Mouse (Mus musculus) midbrain, embryonic 16.5 days (tissue): Measurements from ENCODE around the gene Rbm18. TPM values are rescaled to one million over a fixed set of nuclear protein-coding genes. Genes with fewer than 3 reads are reported as not detected.

Experiments
- ATAC-seq: fragments of 200-750 bp; cut with Nextera tagmentation; 2 replicates; pipeline ENCODE4 v1.8.0; 2017; ENCODE audit warnings: moderate TSS enrichment
- H3K27ac ChIP-seq: fragments of 300-500 bp; sonication (generic); 2 replicates; pipeline ENCODE4 v1.5.1; 2014; ENCODE audit warnings: mild to moderate bottlenecking, low read length, mixed read lengths
- H3K27me3 ChIP-seq: fragments of 300-500 bp; sonication (generic); 2 replicates; pipeline ENCODE4 v1.6.1; 2014; ENCODE audit warnings: low read depth, low read length, mixed read lengths; ENCODE audit not compliant: control insufficient read depth, insufficient read depth
- H3K36me3 ChIP-seq: fragments of 300-500 bp; sonication (generic); 2 replicates; pipeline ENCODE4 v1.6.1; 2014; ENCODE audit warnings: mild to moderate bottlenecking, low read length, moderate library complexity, mixed read lengths; ENCODE audit not compliant: control insufficient read depth, insufficient read depth
- H3K4me1 ChIP-seq: fragments of 300-500 bp; sonication (generic); 2 replicates; pipeline ENCODE4 v1.6.1; 2014; ENCODE audit warnings: mild to moderate bottlenecking, low read length, mixed read lengths; ENCODE audit not compliant: control insufficient read depth, insufficient read depth
- H3K4me2 ChIP-seq: fragments of 300-500 bp; sonication (generic); 2 replicates; pipeline ENCODE4 v1.6.1; 2014; ENCODE audit warnings: mild to moderate bottlenecking, low read length, mixed read lengths
- H3K4me3 ChIP-seq: fragments of 300-500 bp; sonication (generic); 2 replicates; pipeline ENCODE4 v1.5.1; 2014; ENCODE audit warnings: low read depth, mild to moderate bottlenecking, low read length, moderate library complexity, mixed read lengths
- H3K9ac ChIP-seq: fragments of 300-500 bp; sonication (generic); 2 replicates; pipeline ENCODE4 v1.6.1; 2014; ENCODE audit warnings: low read depth, low read length, mixed read lengths
- H3K9me3 ChIP-seq: fragments of 300-500 bp; sonication (generic); replicated peaks from 2 replicates; pipeline ENCODE4 v1.6.1; 2014; ENCODE audit warnings: mild to moderate bottlenecking, low read length, mixed read lengths; ENCODE audit not compliant: control insufficient read depth, poor library complexity, severe bottlenecking
- WGBS: fragments of 180-500 bp; shearing (Covaris S2); extraction: QIAGEN DNeasy Blood & Tissue Kit; methylation state at CpG from one replicate; pipeline ENCODE4 v1.1.7; 2014; 5-methylcytosine and 5-hydroxymethylcytosine counted together
- polyA plus RNA-seq: library from polyadenylated mRNA; unstranded; fragments of >200 nt; fragmentation: Nextera tagmentation; extraction: Ambion mirVana; gene quantifications from 2 replicates; pipeline ENCODE4 v1.2.1, GENCODE M21; 2015

Rbm18 gene
- polyA plus RNA-seq, 1 experiment from 2014 or later, result 131 TPM

GRCm38 (mm10) chr2:36101866-36102558 lies 34.6 kb downstream of the Rbm18 start:
- Histone ChIP-seq H3K9me3 (no peaks in the 10 kb centered on the region), H3K27me3 (peaks cover 71% of the 10 kb centered on the region), H3K4me3 (peak overlapping the region; percentile 14; the same call in 1 of the 2 replicates), H3K36me3 (no peaks in the 10 kb centered on the region), H3K4me2 (peak overlapping the region; percentile 2; the same call in 1 of the 2 replicates), H3K9ac (0 out of 2 replicates have a peak overlapping the region, but pooled peaks have one; percentile 10), H3K27ac (no peak overlapping the region), H3K4me1 (peaks cover 31% of the 10 kb centered on the region)
- ATAC-seq, result no peak
- WGBS, result 3% methylated on average over 28 of the region's 28 CpGs

DNA sequence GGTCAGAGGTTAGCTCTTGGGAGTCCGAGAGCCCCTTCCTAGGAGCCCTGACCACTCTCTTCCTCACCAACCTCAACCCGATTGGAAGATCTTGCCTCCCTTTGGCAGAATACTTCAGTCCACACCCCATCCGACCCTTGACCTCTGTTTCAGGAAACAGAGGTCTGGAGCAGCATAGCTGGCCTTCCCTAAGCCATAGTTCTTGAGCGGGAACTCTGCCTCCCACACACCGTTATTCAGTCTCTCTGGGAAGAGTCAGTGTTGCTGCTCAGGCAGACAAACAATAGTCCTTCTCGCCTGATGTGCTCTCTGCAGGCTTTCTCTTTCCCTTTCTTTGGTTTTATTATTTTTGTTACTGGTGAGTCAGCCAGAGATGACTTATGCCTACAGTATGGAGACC lies 36.8 kb downstream of the Rbm18 start:
- peaks cover 23% of the 10 kb centered on the region for H3K4me1 ChIP-seq
- no peak overlapping the region for H3K4me2 ChIP-seq
- no peak overlapping the region for H3K4me3 ChIP-seq
- no peaks in the 10 kb centered on the region for H3K36me3 ChIP-seq
- peaks cover 76% of the 10 kb centered on the region for H3K27me3 ChIP-seq
- no peaks in the 10 kb centered on the region for H3K9me3 ChIP-seq
- no peak overlapping the region for H3K9ac ChIP-seq
- ATAC-seq, result no peak
- H3K27ac ChIP-seq, result no peak overlapping the region
- WGBS, result 13% methylated on average over 6 of the region's 6 CpGs

DNA sequence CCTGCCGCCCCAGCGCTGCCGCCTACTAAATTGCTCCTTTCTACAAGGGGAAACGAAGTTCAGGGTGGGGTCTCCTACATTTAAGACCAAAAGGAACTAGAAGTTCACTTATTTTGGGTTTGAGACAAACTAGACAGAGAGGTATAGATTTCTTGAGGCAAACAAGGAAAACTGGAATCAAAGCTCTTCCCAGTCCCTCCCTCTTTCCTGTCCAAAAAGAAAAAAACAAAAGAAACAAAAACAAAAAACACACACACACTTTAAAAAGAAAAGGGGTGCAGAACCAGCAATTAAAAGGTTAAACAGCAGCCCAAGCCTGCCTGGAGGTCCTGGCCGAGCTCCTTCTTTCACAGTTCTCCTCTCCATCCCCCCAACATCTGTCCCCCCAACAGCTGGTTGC lies 38.6 kb downstream of the Rbm18 start:
- Histone ChIP-seq H3K4me3 (no peak overlapping the region), H3K4me2 (no peak overlapping the region), H3K9ac (no peak overlapping the region), H3K36me3 (no peaks in the 10 kb centered on the region), H3K9me3 (no peaks in the 10 kb centered on the region), H3K27me3 (peaks cover 87% of the 10 kb centered on the region), H3K4me1 (peaks cover 13% of the 10 kb centered on the region), H3K27ac (no peak overlapping the region)
- 4% methylated on average over 5 of the region's 5 CpGs for WGBS
- ATAC-seq, result no peak

DNA sequence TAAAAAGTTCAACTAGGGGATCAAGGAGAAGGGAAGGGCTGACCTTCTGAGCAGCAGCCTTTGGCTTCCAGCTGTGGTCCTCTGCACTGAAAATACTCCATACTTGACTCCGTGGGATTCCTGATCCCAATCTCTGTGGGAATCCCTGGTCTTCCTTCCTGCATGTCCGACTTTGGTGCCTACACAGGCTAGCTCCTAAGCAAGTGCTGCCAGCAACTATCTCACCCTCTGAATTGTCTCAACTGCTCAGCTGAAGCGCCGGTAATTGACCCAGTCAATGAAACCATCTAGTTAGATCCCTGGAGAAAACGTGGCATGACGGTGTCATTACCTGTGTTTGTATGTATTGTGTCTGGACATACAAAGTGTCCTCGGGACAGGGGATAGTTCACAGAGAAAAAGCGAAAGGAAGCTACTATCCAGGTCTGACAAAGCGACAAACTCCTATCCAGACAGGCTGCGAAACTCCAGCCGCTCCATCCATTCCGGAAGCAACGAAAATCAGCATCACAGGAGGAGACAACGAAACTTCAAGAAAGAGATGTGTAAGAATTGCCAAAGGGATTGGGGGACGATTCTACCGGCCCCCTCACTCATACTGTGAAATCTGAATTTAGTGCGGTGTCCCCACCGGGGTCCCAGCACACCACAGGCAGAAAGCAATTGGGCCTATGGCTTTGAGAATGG lies 39.3 kb downstream of the Rbm18 start:
- Histone ChIP-seq H3K9ac (no peak overlapping the region), H3K36me3 (no peaks in the 10 kb centered on the region), H3K4me3 (no peak overlapping the region), H3K27ac (no peak overlapping the region), H3K27me3 (peaks cover 87% of the 10 kb centered on the region), H3K4me2 (no peak overlapping the region), H3K4me1 (peaks cover 6% of the 10 kb centered on the region; the same call in 1 of the 2 replicates), H3K9me3 (no peaks in the 10 kb centered on the region)
- ATAC-seq, result no peak
- WGBS, result 2% methylated on average over 18 of the region's 18 CpGs

GRCm38 (mm10) chr2:36093914-36094475 lies 42.6 kb downstream of the Rbm18 start:
- ATAC-seq, result no peak
- 3% methylated on average over 31 of the region's 31 CpGs for WGBS
- Histone ChIP-seq H3K9ac (no peak overlapping the region), H3K36me3 (no peaks in the 10 kb centered on the region), H3K4me3 (no peak overlapping the region), H3K4me2 (peak overlapping the region; percentile 17; the same call in 1 of the 2 replicates), H3K27ac (no peak overlapping the region), H3K27me3 (peaks cover 91% of the 10 kb centered on the region), H3K9me3 (no peaks in the 10 kb centered on the region), H3K4me1 (peaks cover 19% of the 10 kb centered on the region)

DNA sequence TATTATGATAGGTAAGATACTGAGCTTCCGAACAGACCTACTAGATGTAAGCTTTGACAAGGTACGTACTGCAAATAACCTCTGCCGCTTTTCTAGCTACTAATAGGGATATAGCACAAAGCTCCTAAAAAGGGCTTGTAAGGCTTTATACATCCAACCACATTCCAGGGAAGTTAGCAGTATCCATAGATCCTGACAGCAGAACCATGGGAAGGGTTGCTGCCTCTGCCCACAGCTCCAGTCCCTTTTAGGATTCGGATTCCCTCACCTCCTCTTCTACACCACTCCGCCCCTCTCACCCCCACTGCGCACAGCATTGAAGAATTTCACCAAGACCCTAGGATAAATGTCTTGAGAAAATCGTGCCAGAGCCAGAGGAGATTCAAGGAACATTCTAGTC lies 43.3 kb downstream of the Rbm18 start:
- Histone ChIP-seq H3K27ac (no peak overlapping the region), H3K4me3 (no peak overlapping the region), H3K36me3 (no peaks in the 10 kb centered on the region), H3K4me2 (no peak overlapping the region), H3K4me1 (peaks cover 19% of the 10 kb centered on the region), H3K9ac (no peak overlapping the region), H3K9me3 (no peaks in the 10 kb centered on the region), H3K27me3 (peaks cover 91% of the 10 kb centered on the region)
- whole genome bisulfite sequencing, result 6% methylated on average over 7 of the region's 7 CpGs
- no peak for ATAC-seq

GRCm38 (mm10) chr2:36092748-36093147 lies 43.8 kb downstream of the Rbm18 start:
- H3K9me3 ChIP-seq, result no peaks in the 10 kb centered on the region
- H3K36me3 ChIP-seq, result no peaks in the 10 kb centered on the region
- H3K27ac ChIP-seq, result no peak overlapping the region
- 5% methylated on average over 4 of the region's 4 CpGs for WGBS
- H3K4me1 ChIP-seq, result peaks cover 19% of the 10 kb centered on the region
- H3K4me3 ChIP-seq, result no peak overlapping the region
- no peak overlapping the region for H3K9ac ChIP-seq
- H3K4me2 ChIP-seq, result no peak overlapping the region
- H3K27me3 ChIP-seq, result peaks cover 90% of the 10 kb centered on the region
- ATAC-seq, result no peak

DNA sequence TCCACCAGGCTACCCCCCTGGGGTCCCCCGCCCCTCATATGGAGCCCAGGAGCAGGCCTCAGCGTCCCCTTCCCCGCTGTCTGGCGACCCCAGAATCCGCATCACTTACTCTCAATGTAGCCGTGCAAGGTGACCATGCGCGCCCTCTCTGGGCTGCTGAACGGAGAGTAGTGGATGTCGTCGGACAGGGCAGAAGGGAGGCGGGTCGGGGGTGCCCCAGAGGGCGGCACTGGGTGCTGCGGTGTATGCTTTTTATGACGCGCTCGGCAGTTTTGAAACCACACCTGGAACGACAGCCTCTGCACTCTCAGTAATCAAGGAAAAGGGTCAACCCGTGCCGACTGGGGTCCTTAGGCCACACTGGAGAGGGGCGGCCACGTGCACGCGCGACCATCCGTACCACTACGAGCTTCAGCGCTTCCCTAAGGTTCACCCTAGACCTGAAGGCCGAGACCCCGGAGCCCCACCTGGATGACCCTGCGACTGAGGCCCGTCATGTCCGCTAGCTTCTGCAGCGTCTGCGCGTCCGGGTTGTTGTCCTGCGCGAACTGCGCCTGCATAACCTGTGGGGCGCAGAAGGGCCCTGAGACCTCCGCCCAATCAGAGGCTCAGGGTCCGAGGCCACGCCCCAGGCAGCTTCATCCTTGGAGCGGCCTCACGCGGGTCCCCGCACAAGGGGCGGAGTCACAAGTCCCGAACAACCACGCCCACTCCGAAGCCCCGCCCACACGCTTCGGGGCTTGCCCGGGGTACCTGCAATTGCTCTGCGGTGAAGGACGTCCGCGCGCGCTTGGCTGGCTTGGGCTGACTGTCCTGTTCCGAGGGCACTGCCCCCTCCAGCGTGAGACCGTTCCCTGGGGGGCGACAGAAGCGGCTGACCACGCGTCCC lies 45.5 kb downstream of the Rbm18 start:
- Histone ChIP-seq H3K9ac (peak overlapping the region; percentile 50; the same call in 1 of the 2 replicates), H3K27ac (no peak overlapping the region), H3K4me3 (peak overlapping the region; percentile 41), H3K36me3 (no peaks in the 10 kb centered on the region), H3K27me3 (peaks cover 83% of the 10 kb centered on the region), H3K4me1 (peaks cover 19% of the 10 kb centered on the region), H3K4me2 (peak overlapping the region; percentile 80), H3K9me3 (no peaks in the 10 kb centered on the region)
- WGBS, result under 1% methylated on average over 70 of the region's 70 CpGs
- ATAC-seq, result peak; percentile 63
